Mouse (Mus musculus): ENCODE results near the gene Nr2f1. TPM values are rescaled to one million over a fixed set of nuclear protein-coding genes. Genes with fewer than 3 reads are reported as not detected.

The Nr2f1 gene
- polyA plus RNA-seq, 2 experiments from 2014 or later: not detected

DNA sequence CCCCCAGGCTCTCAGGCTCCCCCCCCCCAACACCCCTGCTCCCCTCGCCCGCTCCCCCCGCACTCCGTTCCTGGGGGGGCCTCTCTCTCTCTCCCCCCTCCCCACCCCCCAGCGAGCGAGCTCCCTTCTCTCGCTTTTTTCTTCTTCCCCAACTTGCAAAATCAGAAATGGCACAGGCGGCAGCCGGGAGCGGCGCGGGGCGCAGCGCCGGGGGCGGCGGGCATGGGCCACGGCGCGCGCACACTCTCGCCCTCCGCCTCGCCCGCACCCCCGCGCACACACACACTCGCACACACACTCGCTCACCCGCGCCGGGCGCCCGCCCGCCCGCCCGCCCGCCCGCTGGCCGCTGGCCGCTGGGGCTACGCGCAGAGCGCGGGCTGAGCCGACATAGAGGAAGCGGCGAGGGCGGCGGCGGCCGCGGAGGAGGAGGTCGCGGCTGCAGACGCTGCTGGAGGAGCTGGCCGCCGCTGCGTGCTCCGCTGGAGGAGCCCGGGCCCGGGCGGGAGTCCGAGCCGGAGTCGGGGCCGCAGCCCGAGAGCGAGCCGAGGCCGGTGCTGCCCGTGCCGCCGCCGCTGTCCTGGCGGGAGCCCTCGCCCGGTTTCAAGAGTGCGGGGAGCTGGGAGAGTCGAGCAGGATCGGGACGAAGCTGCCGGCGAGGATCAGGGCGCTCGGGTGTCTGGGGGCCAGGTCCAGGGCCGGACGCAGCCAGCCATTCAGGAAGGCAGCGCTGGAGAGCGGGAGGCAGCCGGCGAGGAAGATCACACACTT, 501 bp downstream of the Nr2f1 start:
- ATAC-seq: no peak

DNA sequence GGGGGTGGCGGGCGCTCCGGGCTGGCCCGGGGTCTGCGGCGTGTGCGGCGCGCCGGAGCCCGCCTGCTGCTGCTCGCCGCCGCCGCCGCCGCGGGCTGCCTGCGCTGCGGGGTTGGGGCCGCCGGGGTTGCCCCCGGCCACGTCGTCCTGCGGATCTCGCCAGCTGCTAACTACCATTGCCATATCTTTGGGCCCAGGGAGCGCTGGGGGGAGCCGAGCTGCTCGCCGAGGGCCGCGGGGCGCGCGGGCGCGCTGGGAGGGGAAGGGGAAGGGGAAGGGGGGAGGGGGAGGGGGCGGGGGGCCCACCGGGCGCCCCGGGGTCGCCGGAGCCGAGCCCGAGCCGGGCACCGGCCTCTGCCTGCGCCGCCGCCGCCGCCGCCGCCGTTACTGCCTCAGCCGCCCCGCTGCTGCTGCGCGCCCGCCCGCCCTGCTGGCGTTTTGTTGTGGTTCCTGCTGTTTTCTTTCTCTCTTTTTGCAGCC, 1.1 kb downstream of the Nr2f1 start:
- no peak for ATAC-seq

GRCm38 (mm10) chr13:78197819-78198390, 1.7 kb downstream of the Nr2f1 start:
- no peak for ATAC-seq

- no peak for ATAC-seq
Measured at GRCm38 (mm10) chr13:78197286-78197818, 2.2 kb downstream of the Nr2f1 start.

DNA sequence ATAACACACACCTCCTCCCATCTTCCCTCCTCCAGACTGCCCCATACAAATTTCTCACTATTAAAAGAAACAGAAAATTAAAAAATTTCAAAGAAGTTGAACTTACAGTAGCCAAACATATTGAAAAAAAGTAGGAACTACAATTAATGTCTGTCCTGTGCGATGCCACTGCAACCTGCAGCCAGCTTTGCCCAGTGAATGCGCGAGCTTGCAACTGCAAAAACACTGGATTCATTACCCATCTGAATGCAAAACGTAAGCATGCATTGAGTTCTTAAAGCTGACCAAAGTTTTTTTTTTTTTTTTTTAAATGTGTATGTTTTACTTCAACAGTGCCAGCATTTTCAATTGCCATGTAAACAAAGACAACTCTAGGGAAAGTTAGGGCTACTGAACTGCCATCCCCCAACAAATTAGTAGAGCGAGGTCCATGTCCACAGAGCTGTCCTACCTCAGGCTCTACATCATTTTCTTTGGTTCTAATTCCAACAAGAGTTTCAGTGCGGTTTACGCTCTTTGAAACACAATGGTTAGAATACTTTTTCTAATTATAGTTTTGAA, 3.2 kb downstream of the Nr2f1 start:
- no peak for ATAC-seq

GRCm38 (mm10) chr13:78195601-78196115, 3.9 kb downstream of the Nr2f1 start:
- ATAC-seq: no peak

DNA sequence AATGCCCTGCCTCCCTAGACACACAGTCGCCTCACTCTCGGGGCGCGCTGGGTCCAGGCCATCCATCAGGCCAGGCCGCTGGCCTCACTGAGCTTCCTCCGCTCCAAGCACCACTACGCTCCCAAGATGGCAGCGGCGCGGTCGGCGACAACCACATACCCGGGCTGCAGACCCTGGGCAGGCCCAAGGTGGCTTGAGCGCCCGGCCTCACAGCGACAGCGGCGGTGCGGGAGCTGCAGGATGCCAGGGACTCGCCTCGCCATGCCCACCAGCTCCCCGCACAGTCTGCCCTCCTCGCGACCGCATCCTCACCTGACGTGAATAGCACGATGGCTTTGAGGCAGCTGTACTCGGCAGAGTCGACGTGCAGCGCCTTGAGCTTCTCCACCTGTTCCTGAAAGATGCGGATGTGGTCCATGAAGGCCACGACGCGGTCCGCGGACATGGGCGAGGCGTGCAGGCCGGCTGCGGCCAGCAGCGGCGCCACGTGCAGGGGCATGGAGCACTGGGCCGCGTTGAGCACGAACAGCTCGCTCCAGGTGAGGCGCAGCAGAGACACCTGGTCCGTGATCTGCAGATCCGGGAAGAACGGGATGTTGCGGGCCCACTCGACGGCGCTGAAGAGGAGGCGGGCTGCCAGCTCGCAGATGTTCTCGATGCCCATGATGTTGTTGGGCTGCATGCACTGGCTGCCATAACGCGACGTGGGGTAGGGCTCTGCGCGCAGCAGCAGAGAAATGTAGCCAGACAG, 4.5 kb downstream of the Nr2f1 start:
- no peak for ATAC-seq

DNA sequence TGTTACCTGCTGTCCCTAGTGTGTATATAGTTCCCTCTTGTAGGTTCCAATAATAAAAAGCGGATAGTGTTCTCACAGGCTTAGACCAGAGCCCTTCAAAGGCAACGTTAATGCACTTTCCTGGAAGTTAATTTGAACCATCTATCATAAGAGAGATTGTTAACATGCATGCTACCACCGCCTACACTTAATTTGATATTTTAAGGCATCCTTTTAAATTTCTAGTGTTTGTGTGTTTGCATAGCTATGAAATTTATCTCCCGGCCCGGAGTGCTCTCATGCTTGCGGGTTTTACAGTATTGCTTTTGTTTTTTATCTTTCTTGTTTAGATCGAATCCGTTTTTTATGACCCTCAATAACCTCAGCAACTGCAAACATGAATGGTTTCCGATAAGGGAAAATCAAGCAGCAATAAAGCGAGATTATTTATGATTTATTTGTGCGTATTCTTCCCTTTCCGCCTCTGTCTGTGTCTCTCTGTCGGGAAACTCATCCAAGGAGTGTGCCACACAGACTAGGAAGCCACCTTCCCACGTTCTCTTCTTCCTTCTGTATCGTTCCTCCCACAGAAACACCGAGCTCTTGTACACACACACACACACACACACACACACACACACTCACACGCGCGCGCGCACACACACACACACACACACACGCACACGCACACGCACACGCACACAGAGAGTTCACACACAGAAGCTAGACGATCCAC, 5.3 kb downstream of the Nr2f1 start:
- ATAC-seq: no peak

GRCm38 (mm10) chr13:78193211-78193610, 6.3 kb downstream of the Nr2f1 start:
- no peak for ATAC-seq

DNA sequence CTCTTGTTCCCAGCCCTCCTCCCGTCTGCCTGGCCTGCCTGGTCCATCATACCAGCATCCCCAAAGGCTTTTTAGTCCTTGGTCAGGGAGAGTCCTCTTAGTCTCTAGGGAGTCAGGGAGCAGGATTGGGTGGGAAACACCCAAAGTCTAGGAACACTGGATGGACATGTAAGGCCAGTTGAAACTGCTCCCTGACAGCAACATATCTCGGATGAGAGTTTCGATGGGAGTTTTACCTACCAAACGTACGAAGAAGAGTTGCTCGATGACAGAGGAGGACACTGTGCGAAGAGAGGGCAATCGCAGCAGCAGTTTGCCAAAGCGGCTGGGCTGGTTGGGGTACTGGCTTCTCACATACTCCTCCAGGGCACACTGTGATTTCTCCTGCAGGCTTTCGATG, 10.0 kb downstream of the Nr2f1 start:
- ATAC-seq: no peak

DNA sequence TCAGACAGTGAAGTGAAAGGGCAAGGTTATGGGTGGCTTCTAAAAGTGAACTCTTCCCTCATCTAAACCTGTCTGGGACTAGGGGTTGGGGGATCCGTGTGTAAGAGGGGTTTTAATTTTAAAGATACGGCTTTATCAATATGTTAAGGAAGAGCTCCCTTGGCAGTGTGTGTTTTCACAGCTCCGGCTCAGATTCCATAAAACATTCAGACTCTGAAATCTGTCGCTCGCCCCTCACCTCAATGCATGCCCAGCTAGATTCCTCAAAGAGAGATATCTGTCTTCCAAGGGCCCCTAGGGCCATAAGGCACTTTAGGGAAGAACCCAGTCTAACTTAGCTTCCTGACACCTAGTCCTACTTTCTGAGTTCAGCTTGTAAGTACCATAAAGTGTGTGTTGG, 11.7 kb downstream of the Nr2f1 start:
- no peak for ATAC-seq

DNA sequence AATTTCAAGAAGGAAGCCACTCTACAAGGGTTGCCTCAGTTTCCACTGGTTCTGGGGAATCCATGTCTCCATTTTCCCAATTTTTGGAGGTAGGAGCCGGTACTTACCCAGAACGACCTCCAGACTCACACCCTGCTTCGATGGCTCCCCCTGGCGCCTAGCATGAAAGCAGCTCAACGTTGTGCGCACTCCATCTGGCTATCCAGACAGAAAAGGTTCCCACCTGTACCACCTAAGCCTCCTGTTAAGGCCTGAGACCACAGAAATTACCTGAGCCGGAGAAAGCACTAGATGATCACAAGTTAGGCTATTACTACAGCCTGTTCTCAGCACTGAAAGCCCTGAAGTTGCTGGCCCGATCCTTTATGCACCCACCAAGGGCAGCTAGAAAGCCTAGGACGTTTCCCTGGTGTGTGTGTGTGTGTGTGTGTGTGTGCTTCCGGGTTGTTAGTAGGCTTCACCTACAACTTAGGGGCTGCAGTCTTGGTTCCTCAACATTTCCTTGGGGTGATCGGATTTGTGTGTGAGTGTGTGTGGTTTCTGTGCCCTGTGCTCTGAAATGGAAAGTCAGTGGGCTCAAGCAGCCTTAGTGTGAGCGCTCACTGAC, 13.1 kb downstream of the Nr2f1 start:
- ATAC-seq: no peak

GRCm38 (mm10) chr13:78184786-78185466, 14.6 kb downstream of the Nr2f1 start:
- no peak for ATAC-seq

- ATAC-seq: no peak
Measured at GRCm38 (mm10) chr13:78183986-78184385, 15.6 kb downstream of the Nr2f1 start.

DNA sequence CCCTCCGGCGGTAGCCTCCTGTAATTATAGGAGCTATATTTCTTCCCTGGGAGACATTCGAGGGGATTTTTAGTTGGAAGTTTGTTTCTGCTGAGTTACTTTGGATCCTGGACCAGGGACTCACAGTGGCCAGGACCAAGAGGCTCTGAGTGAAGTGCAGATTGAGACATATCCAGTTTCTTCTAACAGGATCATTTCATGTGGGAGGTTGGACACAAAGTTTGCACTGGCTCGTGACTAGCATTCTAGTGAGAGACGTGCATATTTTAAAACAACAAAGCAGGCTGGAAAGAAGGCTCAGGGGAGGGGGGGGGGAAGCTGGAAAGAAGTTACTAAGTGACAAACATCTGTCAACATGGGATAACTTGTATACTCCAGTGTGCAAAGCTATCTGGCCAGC, 16.6 kb downstream of the Nr2f1 start:
- ATAC-seq: no peak

GRCm38 (mm10) chr13:78181930-78182558, 17.5 kb downstream of the Nr2f1 start:
- ATAC-seq: no peak

DNA sequence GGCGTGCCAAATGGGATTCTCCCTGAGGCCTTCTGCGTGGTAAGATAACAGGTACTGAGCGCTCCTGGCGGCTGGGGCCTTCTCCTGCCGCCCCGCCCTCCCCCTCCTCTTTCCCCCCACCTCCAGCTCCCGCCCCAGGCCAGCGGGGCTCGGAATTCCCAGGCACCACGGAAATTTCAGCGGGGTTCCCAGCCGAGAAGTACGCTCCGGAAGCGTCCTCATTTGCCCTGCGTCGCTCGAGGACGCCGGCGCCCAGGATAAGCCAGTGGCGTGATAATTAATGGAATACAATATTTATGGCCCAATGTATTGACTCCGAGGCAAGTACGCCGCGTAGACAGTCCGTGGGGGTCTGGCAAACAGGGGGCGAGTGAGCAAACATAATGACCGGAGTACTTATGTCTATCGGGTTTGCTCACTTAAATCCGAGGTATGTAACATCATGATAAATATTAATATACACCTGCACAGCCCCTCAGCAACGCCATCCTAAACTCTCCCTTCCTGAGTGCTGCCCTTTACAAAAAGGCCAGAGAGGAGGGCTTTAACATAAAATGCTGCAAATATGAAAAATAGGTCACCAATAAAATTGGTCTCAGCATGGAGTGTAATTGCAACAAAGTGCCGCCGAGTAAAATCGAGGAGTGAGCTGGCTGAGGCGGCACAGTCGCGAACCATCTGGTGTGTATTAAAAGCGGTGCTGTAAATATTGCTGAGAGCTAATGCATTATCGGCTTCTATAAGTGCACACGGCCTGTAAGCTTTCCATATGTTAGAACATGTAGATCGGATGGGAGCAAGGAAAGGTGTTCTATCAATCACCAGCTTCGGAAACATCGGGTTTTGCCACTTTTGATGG, 18.3 kb downstream of the Nr2f1 start:
- ATAC-seq: no peak

- ATAC-seq: no peak
Measured at GRCm38 (mm10) chr13:78180261-78180660, 19.3 kb downstream of the Nr2f1 start.

- ATAC-seq: no peak
Measured at GRCm38 (mm10) chr13:78179312-78180097, 20.1 kb downstream of the Nr2f1 start.

All from activated CD4-positive, CD25-positive, alpha-beta regulatory T cell, adult 4 months (primary cell).